Mouse (Mus musculus): ENCODE data around the gene Hspa5.

- TF ChIP-seq CTCF (IDR thresholded peaks at IDR 0.05; ENCODE audit: control insufficient read depth, insufficient read depth, insufficient replicate concordance, low read depth, low read length) (no peak), POLR2A (IDR thresholded peaks at IDR 0.05; ENCODE audit: control insufficient read depth, low read depth, low read length) (no peak)
These were observed 33.0 kb downstream of the Hspa5 start for GRCm38 (mm10) chr2:34804815-34805214.
